Mouse (Mus musculus) heart, postnatal 10 days (tissue): ENCODE measurements at regions not wholly inside any gene's neighbourhood (a gene's known extent, or its start where the extent isn't known, plus 50 kb on each side); places are given as distances from the start of the nearest gene placed in this dataset.
A peak's percentile ranks its signal among the peaks of the same experiment; 100 is the strongest.

Experiments
- DNase-seq, 2 experiments: peaks; one replicate each; pipeline ENCODE4 v3.0.0; 2021
- intact Hi-C: fragments of 180-260 bp; cut with DNase I; formaldehyde crosslinking; loops from one replicate; pipeline ENCODE4 v1.15.1; 2025

GRCm38 (mm10) chr15:26469901-26470383, 161.1 kb downstream of the March11 start:
- DNase-seq, result peak; percentile 46 to 66
- intact Hi-C loops, result loop anchor here (2.0 to 10.0 kb wide), 5 partner anchors 147 to 765 kb away; partner anchors contain the start of gene Fbxl7

GRCm38 (mm10) chr15:26487378-26487777, 178.5 kb downstream of the March11 start:
- DNase-seq, result no peak
- intact Hi-C loops, result no loop called here
